Mouse (Mus musculus): ENCODE results near the gene Fmo3. TPM values are rescaled to one million over a fixed set of nuclear protein-coding genes. Genes with fewer than 3 reads are reported as not detected.

The Fmo3 gene
- total RNA-seq, 1 experiment from 2014 or later: not detected

DNA sequence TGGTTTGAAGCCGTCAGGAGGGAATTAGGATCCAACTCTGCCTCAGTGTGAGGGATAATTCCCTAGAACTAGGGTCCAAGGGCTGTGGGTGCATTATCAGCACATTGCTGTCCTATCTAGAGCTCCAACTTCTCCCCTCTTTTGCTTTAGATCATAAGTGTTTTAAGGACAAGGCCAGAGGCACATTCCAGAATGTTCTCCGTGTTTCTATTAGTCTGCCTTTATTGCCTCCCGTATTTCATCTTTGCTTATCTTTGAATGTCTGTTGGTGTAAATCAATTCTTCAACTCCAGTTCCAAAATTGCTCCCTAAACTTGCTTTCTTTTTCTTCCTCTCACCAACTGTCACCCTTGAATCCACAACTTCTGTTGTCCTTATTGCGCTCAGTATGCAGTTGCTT, 51.9 kb downstream of the Fmo3 start:
- ATAC-seq (replicated peaks; ENCODE audit: insufficient number of reproducible peaks, low FRiP score, low TSS enrichment, poor library complexity, severe bottlenecking): no peak

DNA sequence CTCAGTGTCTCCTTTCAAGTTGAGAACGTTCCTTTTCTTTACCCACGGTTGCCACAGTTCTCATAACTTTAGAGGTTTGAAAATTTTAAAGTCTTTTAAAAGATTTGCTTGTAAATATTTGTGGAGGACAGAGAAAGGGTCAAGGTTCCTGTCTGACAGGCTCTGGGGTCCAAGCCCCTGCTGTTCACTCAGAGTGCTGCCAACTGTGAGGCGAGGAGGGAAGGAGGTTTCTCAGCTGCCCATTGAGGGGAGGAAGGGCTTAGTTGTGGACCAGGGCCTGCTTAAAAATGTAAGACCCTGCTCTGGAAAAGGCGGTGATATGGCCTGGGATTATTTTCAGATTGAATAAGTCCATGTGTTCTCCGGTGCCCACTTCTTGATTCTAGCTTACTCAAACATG, 52.4 kb downstream of the Fmo3 start:
- ATAC-seq (replicated peaks; ENCODE audit: insufficient number of reproducible peaks, low FRiP score, low TSS enrichment, poor library complexity, severe bottlenecking): no peak

DNA sequence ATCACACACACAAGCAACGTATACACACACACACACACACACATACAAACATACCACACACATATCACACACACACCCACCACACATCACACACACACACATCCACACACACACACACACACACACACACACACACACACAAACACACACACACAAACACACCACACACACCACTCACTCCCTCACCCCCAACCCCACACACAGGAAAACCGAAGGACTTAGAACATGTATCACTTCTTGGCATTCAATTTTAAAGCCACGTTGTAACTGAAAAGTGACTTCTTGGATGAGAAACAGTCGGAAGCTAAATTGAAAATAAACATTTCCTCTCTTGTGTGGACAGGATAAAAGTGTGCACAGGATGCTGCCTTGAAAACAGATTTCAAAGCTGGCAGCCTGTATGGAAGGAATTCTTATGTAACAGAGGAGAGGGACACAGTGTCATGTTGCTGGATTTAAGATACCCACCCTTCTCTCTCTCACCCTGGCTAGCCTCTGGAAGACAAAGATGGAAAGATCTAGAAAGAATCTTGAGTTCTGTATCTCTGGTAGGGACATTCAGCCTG, 52.9 kb downstream of the Fmo3 start:
- no peak for ATAC-seq (replicated peaks; ENCODE audit: insufficient number of reproducible peaks, low FRiP score, low TSS enrichment, poor library complexity, severe bottlenecking)

DNA sequence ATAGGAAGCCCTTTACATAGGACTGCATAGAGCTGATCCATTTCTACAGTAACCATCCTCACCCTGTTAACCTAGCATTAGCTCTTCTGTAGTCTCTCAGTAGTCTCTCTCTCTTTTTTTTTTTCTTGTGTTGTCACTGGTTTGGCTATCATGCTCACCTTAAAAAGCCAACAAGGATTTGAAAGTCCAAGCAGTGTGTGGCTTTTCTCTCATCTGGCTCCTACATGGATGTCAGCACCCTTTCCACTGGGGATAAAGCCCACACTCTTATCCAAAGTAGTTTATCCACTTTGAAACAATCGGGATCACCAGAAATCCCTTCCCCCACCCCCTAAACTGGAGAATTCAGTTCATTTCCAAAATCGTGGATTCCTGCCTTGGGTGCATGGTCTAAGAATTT, 53.7 kb downstream of the Fmo3 start:
- no peak for ATAC-seq (replicated peaks; ENCODE audit: insufficient number of reproducible peaks, low FRiP score, low TSS enrichment, poor library complexity, severe bottlenecking)

DNA sequence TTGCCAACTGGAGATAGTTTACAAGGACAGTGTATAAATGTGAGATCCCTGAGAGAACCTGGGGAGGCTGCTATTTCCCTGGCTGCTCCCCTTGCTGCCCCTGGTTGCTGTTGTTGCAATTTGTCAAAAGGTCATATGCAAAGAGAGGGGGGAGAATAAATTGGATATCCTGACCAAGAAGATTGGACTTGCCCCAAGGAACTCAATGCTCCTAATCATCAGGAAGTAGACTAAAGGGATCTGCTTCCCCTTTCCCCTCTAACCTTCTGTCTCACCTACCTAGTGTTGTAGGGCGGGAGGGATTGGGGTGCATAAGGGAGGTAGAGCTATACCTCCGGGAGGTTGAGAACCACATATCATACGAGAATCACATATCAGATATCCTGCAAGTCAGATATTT, 55.2 kb downstream of the Fmo3 start:
- no peak for ATAC-seq (replicated peaks; ENCODE audit: insufficient number of reproducible peaks, low FRiP score, low TSS enrichment, poor library complexity, severe bottlenecking)

DNA sequence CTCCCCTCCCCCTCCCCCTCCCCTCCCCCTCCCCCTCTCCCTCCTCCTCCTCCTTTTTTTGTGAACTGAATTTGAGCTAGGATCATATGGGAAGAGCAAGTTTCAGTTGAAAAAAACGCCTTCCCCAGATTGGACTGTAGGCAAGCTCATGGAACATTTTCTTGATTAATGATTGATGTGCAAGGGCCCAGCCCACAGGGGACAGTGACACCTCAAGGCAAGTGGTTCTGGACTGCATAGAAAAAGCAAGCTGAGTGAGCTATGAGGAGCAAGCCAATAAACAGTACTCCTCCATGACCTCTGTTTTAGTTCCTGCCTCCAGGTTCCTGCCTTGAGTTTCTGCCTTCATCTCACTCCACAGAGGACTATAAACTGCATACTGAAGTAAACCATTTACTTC, 59.2 kb downstream of the Fmo3 start:
- ATAC-seq (replicated peaks; ENCODE audit: insufficient number of reproducible peaks, low FRiP score, low TSS enrichment, poor library complexity, severe bottlenecking): no peak

DNA sequence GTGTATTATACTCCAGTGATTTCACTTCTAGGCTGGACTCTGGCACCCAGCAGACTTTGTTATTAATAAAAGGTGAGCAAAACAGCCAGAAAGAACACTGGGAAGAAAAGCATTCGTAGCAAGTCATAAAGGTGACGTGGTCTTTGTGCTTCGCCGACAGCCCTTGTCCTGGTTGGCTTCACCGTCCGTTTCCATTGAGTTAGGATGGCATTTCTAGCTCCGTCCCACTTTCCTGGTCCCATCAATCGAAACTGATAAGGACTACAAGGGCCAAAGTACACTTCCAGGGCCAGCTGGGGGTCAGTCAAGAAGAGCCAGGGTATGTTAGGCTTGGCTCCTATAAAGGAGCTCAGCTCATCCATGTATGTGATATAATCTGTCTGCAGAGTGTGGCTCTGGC, 67.7 kb downstream of the Fmo3 start:
- no peak for ATAC-seq (replicated peaks; ENCODE audit: insufficient number of reproducible peaks, low FRiP score, low TSS enrichment, poor library complexity, severe bottlenecking)

DNA sequence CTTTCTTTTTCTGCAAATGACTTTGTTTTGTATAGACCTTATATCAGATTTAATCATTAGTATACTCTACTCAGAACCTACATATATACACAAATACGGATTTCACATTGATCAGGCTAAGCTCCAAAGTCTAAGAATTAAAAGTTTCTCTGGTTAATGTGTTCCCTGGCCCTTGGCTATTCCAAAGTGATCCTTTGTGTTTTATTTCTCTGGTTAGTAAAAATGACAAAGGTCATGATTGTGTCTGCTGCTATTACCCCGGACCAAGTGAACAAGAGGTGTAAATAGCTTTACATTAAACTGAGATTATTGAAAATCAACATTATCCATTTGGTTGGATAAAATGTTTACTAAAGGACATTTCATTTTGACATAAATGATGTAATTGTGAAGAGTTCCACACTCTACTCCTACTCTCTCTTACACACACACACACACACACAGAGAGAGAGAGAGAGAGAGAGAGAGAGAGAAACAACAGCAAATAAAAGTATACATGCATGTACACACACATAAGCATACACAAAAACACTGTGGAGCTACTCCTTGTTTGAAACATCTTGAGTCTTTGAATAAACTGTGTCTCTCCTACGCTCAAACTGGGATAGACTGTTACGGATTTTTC, 69.3 kb downstream of the Fmo3 start:
- no peak for ATAC-seq (replicated peaks; ENCODE audit: insufficient number of reproducible peaks, low FRiP score, low TSS enrichment, poor library complexity, severe bottlenecking)

DNA sequence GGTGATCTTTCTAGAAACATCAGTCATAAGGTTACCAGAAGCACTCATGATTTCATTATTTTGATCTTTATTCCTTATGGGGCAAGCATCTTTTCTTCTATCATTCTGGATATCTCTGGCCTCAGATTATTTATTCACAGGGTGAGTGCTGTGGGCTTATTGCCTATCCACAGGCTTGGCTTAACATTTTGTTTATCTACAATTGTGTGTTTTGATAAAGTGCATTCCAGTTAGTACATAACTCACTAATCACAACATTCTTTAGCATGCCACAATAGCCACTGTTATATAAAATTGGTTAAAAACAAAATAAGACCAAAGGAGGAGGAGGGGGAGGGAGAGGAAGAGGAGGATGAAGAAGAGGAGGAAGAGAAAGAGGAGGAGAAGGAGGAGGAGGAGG, 72.2 kb downstream of the Fmo3 start:
- ATAC-seq (replicated peaks; ENCODE audit: insufficient number of reproducible peaks, low FRiP score, low TSS enrichment, poor library complexity, severe bottlenecking): no peak

Other genes starting within 250 kb of the Fmo3 start
- gene Prrc2c, start 244.0 kb downstream of the Fmo3 start, total RNA-seq (2017): 113 to 222 TPM (median 142 TPM) in 3 replicates
- gene Fmo4, start 170.6 kb downstream of the Fmo3 start, total RNA-seq (2017): not detected in 3 replicates
- gene Fmo1, start 117.9 kb downstream of the Fmo3 start, total RNA-seq (2017): not detected in 3 replicates
- not detected in 3 replicates for gene Fmo2, start 85.8 kb downstream of the Fmo3 start, total RNA-seq (2017)
- not detected in 3 replicates for gene Fmo6, start 47.0 kb downstream of the Fmo3 start, total RNA-seq (2017)
- not detected in 3 replicates for gene Mroh9, start 101.1 kb upstream of the Fmo3 start, total RNA-seq (2017)